Mouse (Mus musculus): ENCODE measurements around the gene Ccdc90b.

DNA sequence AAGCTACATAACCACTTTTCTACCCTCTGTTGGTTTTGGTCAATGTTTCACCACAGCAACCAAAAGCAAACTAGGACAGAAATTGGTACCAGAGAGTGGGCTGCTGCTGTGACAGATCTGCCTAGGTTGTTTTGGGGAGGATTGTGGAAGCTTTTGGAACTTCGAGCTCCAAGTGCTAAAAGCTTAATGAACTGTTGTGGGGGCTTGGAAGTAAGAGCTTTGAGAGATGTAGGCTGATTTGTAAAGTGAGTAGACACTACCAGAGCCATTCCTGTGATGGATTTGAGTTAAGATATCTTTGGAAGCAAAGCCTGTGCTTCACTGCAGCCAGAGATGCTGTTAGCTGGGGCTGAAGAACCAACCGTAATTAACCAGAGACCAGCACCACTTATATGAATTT lies 29.9 kb downstream of the Ccdc90b start:
- TF ChIP-seq EP300 (IDR thresholded peaks at IDR 0.05; ENCODE audit: insufficient read depth, low read depth, low read length) (no peak), CTCF (IDR thresholded peaks at IDR 0.05; ENCODE audit: low read depth, low read length) (no peak), POLR2A (IDR thresholded peaks at IDR 0.05; ENCODE audit: insufficient read depth, low read length) (no peak)
